Mouse (Mus musculus): Measurements from ENCODE around the gene Nradd.

Gene Nradd

DNA sequence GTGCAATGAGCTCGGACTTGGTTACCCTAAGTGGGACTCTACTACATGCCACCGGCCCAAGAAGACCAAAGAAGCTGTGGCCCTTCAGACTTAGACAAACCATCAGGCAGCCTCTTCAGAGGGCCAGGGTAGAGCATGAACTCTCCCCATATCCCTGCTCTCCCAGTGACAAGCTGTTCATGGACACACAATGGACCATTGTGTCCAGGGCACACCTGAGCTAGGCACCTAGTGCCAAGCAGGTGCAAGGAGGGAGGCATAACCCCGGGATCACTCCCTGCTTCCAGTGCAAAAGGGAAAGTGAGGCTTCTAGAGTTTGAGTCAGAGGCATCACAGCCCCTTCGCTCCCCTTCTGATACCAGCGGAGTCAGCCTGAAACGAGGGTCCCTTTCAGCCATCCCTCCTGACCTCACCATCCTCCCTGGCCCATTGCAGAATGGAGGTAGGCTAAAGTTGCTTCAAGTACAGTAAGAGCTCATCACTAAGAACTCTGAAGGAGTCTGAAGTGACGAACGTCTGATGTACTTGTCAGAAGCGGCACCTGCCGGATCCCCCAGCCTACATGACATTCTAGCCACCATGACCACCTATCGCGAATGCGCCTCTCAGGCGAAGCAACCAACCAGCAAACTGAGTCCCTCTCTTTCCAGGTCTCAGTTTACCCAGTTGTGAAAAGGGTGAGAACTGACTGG, 28.9 kb upstream of the Nradd start:
- in situ Hi-C loops (cut with MboI, MseI), result no loop called here

DNA sequence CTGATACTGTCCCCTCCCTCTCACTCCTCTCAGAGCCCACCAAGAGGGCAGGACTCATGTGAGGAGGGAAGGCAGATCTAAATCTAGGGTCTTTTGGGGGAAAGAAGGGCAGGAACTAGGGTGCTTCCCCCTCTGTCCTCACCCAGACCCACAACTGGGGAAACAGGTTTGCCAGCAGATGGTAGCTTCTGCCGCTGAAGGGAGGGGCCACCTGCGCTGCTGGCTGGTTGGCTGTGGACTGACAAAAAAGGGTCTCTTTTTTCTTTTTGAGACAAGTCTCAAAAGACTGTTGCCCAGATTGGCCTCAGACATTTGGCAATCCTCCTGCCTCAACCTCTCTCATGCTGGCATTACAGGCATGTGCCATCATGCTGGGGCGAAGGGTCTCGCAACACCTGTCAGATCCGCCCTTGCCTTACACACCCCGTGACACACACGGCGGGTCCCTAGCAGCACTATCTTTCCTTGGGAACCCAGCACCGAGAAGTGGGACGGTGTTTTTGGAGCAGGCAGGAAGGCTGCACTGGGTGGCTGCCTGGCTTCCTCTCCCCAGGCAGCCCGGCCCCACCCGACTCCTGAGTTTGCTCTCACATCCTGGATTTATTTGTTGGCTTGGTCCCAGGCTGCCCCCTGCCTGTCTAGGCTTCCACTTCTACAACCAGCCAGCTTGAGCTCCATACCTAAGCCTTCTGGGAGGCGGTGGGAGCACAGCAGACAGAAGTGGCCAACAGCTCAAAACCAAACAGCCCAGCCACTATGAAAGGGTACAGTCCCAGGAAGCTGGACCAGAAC, 27.9 kb upstream of the Nradd start:
- in situ Hi-C loops (cut with MboI, MseI), result no loop called here

DNA sequence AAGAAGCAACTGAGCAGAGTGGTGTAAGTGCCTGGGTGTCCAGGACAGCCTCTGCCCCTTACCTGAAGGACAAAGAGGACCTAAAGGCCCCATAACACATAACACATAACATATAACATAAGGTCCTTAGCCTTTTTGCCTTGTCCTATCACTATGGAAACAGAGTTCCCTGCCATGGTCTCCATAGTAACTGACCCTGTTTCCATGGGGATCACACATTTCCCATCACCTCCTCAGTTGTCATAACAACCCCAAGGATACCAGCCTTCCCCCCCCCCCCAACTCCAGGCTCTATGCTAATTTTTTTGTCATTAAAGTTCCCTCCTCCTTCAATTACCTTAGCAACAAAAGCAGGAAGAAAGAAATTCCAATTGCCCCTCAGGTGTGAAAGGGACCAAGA, 25.5 kb upstream of the Nradd start:
- in situ Hi-C loops (cut with MboI, MseI), result loop anchor here (10.0 kb wide), 1 partner anchor 1995 kb away; no protein-coding TSS in a partner anchor

DNA sequence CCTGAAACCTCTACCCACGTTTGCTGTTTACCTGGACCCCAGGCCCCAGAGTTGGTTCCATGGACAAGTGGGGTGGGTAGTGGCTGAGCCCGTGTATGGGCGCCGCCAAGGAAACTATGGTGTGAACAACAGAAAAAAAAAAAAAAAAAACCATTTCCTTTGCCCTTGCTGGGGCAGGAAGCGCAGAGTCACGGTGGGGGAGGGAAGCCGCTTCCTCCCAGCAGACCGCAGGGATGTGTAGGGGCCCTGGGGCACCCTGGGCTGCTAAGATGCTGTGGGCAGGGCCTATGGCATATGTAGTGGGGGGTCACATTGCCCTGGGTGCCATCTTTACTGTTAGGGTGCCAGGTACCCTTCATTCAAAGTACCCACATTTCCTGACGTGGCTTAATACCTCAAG, 21.0 kb upstream of the Nradd start:
- in situ Hi-C loops (cut with MboI, MseI), result loop anchor here (10.0 kb wide), 1 partner anchor 1990 kb away; no protein-coding TSS in a partner anchor

DNA sequence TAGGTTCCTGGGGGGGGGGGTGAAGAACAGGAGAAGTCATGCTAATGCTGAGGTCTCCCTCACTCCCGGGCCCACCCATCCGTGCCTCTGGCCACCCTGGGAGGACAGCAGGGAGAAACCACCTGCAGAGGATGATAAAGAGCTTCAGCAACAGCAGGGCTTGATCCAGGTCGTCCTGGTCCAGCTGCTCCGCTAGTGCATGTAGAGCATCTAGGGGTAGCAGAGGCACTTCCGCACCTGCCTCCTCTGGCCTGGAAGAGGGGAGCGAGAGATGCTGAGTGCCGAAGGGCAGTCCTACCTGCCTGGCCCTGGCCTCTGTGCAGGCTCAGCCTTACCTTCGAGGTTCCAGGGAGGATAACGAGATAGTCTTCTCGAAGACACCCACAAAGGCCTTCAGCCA, 20.0 kb upstream of the Nradd start:
- in situ Hi-C loops (cut with MboI, MseI), result loop anchor here (5.0 to 10.0 kb wide), 2 partner anchors 73 to 1989 kb away; no protein-coding TSS in a partner anchor

DNA sequence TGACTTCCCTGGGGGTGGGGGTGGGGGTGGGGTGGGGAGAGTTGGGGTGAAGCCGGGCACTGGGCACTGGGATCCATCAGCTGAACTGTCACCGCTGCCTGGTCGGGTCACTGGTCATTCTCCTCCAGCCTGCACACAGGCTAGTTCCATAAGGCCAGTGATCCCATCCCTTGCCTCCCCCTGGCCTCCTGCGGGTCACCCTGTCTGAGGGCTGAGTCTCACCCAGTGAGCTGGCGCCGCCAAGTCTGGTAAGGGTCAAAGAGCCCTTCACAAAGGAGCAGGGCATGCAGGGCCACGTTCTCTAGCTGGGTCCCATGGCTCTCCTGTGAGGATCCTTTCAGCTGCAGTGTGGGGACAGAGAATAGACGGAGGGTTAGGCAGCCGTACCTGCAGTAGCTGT, 19.5 kb upstream of the Nradd start:
- in situ Hi-C loops (cut with MboI, MseI), result loop anchor here (5.0 to 10.0 kb wide), 2 partner anchors 74 to 1989 kb away; no protein-coding TSS in a partner anchor

DNA sequence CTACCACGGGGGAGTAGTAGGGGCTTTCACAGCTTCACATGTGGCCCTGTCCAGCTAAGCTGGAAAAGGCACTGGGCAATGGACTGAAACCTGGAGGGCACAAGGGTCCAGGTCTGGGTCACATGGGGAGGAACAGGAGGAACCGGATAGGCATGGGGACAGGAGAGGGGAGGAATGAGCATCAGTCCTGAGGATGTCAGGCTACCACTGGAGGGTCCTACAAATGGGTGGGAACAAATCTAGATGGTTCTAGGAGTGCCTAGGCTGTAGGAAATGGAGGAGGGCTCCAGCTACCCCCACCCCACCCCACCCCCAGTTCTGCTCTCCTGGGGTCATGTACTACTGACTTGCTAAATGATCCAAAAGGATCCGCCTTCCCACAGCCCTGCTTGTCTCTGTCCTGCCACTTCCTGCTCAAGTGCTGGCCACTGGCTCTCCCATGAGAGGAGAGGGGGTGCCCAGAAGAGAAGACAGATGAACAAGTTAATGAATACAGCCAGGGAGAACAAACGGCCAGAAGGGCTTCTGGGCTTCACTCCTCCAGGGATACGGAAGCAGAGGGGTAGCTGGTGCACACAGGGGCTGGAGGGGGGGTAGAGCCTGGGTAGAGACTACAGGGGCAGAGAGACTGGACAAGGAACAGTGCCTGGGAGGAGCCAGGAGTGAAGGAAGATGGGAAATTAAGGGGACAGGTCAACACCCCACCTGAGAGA, 18.7 kb upstream of the Nradd start:
- in situ Hi-C loops (cut with MboI, MseI), result loop anchor here (5.0 to 10.0 kb wide), 2 partner anchors 74 to 1988 kb away; no protein-coding TSS in a partner anchor

DNA sequence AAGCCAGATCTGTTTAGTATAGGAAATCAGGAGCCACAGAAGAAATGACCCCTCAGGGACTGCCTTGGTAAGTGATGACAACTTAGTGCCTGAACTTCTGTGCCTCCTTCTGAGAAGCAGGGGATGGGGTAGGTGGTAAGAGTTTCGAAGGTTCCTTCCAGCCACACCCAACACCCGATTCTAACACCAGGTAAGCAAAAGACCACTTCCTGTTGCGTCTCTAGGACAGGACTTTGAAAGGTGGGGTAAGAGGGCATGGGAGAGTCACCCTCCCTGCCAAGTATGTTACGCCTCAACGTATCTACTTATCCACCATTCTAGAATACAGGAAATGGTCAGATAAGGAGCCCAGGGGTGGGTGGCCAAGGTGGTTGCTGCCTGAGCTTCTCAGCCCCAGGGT, 16.8 kb upstream of the Nradd start:
- in situ Hi-C loops (cut with MboI, MseI), result loop anchor here (5.0 to 10.0 kb wide), 2 partner anchors 76 to 1986 kb away; no protein-coding TSS in a partner anchor

DNA sequence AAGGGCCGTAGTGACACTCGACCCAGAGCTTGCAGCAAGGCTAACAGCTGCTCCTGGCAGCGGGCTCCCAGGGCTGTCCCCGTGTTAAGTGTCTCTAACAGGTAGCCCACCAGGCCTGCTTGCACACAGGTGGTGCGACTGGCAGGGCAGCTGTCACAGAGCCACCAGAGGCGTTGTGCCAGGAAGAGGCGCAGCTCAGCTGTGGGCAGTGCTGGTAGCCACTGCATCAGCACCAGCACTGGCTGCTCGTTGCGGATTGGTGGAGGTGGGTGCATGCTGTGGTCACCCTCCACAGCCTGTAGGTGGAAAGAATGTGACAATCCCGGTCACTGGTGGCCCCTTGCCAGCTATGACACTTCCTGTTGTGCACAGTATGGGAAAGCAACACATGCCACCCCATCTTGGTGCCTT, 14.4 kb upstream of the Nradd start:
- in situ Hi-C loops (cut with MboI, MseI), result no loop called here

DNA sequence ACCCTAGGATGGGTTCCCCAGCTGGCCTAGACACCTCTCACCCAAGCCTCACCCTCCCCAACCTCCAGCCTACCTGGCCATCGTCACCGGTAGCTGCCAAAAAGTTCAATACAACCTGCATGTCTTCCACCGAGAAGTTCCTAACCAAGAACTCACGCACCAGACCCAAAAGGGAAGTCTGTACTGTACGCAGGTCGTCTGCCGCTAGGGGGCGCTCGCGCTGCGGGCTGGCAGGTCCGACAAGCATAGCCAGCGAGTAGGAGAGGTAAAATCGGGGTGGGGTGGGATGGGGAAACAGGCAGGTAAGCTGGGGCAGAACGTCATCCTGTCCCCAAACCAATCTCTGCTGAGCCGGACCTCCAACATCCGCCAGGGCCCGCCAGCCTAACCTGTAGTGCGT, 11.0 kb upstream of the Nradd start:
- in situ Hi-C loops (cut with MboI, MseI), result no loop called here

DNA sequence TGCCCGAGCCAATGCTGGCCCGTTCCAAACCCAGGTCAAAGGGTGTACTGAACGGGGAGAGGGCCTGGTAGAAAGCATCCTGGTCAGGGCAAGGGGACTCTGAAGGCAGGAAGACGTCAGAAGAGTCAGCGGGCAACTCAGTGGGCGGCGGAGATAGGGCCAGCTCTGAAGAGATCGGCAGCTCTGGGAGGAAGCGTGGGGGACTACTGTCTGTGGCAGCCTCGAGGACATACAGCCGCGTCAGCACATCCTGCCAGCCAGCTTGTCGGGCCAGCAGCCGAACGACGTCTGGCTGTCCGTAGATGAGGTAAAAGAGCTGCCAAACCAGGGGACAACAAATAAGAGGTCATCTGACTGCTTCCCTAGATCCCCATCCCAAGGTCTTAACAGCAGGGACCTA, 9.6 kb upstream of the Nradd start:
- in situ Hi-C loops (cut with MboI, MseI), result no loop called here

DNA sequence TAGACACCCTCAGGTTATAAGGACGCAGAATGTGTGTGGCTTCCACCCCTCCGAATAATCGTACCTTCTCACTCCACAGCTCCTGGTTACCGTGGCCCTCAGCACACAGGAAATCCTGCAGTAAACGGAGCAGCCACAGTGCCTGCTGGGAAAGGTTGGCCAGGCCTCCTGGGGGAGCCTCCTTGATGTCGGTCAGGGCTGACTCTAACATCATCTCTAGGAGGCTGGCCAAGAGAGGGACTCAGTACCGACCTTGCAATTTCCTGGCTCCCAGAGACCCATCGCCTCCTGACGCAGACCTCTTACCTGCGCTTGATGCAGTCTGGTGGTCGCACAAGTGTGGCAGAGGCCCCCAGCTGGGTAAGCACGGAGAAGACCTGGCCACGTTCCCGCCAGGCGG, 8.4 kb upstream of the Nradd start:
- in situ Hi-C loops (cut with MboI, MseI), result no loop called here

DNA sequence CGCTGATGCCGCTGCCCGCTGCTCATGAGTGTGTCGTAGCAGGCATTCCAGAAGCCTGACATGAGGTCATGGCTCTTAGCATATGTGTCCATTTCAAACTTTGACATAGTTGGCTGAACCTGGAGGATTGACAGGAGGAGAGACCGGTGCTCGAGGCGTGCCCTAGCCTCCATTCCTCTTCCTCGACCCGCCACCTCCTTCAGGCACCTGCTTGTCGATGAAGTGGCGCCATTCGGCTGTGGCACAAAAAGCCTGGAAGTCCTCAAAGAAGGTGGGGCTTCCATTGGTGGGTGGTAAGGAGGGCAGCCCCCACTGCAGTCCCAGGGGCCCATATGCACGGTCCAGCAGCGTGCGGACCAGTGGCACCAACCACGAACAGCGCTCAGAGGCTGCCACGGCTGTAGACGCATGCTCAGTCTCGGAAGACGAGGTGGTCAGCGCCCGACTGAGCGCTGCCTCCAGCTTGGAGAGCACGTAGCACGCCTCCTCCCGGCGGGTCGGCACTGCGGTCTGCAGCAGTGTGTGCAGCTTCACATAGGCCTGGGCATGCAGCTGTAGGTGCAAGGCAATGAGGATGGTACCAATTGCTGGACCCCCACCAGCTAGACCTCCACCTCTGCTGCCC, 7.5 kb upstream of the Nradd start:
- in situ Hi-C loops (cut with MboI, MseI), result no loop called here

DNA sequence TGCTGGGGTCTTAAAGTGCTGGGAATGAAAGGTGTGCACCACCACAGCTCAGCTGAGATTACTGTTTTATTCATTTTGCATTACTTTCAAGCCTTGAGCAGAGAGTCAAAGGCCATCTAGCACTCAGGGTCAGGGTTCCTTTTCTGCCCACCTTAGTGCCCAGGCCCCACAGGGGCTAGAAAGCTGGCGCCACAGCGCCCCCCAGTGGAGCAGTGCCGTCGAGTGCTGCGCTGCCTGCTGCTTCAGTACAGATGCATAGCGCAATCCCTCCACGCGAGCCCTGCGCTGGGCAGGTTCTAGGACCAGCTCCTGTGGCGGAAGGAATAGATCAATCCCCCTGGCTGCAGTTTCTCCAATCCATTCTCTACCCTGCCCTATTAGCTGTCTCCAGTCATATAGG, 6.9 kb upstream of the Nradd start:
- in situ Hi-C loops (cut with MboI, MseI), result no loop called here

DNA sequence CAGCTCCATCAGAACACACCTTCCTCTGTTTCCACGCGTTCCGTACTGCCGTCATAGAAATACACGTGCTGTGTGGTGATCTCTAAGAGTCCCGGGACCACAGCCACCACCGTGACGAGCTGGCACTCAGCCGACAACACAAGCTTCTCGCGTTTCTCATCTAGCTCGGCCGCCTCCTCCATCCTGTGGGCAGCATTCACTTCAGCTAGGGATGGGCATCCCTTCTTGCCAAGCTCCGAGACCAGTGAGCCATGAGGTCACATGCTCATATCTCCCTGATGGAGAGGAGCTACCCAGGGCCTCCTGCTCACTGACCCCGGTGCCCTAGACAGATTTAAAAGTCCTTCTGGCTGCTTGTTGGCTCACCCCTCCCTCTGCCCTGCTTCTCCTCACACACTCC, 5.9 kb upstream of the Nradd start:
- in situ Hi-C loops (cut with MboI, MseI), result no loop called here

DNA sequence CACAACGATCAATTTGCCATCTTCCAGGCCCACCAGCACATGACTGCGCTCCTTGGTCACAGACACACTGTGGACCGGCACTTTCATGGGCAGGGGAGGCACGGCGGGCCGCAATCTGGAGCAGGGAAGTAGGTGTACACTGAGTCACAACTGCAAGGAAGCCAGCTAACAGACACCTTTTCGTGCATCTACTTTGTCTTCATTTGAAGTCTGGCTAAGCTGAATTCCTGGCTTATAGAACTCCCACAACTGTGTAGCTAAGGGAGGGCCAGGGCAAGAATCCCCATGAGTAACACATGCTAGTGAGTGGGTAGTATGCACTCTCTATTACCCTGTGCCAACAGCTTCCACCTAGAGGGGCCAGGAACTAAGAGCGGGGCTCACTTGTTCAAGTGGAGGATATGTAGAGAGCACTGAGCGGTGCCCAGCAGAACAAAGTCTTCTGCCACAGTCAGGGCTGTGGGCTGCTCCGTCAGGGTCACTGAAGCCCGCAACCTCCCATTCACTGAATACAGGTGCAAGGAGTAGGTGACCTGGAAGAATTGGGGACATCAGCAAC, 1.2 kb upstream of the Nradd start:
- in situ Hi-C loops (cut with MboI, MseI), result no loop called here

DNA sequence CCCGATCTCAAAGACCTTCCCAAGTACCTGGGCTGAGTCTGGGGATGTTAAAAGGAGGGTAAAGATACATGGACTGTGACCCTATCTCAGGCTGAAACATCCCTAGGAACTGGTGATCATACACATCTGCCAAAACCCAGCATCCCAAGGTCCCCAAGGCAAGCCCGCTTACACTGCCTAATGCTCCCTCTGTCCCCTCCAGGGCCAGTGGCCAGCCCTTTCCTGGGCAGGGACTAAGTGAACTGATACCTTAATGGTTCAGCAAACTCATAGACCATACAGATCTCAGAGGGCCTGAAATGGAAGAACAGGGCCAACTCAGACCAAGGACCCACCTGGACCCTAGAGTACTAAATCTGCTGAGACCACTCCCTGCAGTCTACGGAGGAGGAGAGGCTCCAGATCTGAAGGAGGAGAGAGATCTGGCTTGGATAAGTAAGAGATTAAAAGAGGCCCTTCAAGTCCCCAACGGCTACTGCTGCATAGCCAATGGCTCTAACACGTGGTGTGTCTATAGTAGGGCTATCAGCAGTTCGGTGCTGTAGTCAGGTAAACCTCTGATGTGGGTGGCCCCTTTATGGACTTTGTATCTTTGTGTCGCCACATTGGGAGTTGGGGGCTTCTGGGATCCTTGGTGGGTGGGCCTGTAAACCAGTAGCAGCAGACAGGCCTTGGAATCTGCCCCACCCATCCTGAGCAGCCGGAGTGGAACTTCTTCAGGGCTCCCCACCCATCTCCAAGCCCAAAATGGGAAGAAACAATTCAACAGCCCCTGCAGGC, 646 bp downstream of the Nradd start:
- in situ Hi-C loops (cut with MboI, MseI), result no loop called here

DNA sequence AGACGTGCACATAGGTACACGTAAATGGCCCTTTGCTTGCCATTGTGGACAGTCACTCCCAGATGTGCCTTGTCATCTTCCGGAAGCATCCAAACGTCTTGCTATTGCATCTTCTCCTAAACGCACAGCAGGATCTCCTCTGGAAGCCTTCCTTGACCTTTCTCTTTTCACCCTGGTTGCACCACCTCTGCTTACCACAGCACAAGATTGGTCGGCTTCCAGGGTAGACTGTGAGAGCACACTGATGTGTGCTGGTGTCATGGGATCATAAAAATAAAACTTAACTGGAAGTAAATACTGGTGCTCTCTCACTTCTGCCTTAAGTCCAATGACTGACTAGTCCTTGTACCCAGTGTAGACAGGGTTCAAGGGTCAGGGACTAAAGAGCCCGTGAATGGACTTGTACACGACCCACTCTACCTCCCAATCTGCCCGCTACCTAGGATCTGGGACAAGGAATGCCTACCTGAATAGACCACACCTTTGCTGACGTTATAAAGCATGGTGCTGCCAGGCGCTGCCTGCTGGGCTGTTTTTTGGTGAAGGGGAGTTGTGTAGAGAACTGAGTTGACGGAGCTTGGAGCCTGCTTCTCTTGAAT, 1.5 kb downstream of the Nradd start:
- in situ Hi-C loops (cut with MboI, MseI), result no loop called here

DNA sequence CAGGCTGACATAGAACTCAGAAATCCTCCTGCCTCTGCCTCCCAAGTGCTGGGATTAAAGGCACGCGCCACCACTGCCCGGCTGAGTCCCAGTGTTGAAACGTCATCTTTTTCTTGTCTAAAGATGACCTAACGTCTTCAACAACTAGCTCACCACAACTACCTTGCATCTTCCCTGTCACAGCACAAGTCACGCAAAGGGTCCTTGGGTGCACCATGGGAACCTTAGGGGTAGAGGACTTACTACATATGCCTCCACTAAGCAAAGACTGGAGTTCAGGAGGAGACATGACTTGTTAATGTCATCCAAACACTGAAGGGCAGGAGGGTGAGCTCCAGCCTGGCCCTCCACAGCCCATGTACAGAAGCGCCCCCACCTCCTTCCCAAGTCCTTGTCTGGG, 3.6 kb downstream of the Nradd start:
- in situ Hi-C loops (cut with MboI, MseI), result no loop called here

DNA sequence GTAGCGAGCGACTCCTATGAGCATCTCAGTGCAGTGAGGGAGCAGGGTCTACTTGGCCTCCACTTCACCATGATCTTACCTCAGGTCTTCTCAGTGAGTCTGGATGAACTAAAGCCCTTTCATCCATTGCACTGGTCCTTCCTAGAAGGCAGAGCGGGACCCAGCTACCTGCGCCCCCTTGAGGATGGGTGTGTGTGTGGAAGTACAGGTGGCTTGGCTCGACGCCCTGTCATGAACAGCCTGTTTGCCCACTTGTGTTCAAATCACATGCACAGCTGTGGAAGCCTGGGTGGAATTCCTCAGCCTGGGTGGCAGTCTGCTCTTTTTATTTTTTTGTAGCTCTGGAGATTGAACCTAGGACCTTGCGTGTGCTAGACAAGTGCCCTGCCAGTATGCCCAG, 4.1 kb downstream of the Nradd start:
- in situ Hi-C loops (cut with MboI, MseI), result no loop called here
